Mouse (Mus musculus): ENCODE measurements around the gene Abcf2.

DNA sequence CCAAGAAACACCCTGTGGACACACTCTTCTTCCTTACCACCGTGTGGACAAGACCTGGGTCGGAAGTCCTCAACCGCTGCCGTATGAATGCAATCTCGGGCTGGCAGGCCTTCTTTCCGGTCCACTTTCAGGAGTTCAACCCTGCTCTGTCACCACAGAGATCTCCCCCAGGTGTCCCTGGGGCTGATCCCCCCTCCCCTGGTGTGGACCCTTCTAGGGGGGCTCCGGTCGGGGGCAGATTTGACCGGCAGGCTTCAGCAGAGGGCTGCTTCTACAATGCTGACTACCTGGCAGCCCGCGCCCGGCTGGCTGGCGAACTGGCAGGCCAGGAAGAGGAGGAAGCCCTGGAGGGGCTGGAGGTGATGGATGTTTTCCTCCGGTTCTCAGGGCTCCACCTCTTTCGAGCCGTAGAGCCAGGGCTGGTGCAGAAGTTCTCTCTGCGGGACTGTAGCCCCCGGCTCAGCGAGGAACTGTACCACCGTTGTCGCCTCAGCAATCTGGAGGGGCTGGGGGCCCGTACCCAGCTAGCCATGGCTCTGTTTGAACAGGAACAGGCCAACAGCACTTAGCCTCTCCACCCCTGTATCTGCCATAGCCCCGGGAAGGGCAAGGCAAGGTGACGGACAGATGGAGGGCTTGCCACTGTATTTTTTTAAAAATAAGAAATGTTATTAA, 14.7 kb upstream of the Abcf2 start:
- TF ChIP-seq CTCF (conservative IDR thresholded peaks at IDR 0.05; ENCODE audit: insufficient read depth, insufficient read length, low read depth, low read length) = no peak
- TF ChIP-seq POLR2A (IDR thresholded peaks at IDR 0.05; ENCODE audit: low read depth, low read length) = no peak

All from kidney, adult 2 months (tissue).